Mouse (Mus musculus) frontal cortex, postnatal 25 days (tissue): Measurements from ENCODE around the gene Tsga10.

Experiments used
- DNase-seq, 2 experiments: peaks; one replicate each; pipeline ENCODE4 v3.0.0; 2022; ENCODE audit warnings: low spot score in 2 of 2

The Tsga10 gene

DNA sequence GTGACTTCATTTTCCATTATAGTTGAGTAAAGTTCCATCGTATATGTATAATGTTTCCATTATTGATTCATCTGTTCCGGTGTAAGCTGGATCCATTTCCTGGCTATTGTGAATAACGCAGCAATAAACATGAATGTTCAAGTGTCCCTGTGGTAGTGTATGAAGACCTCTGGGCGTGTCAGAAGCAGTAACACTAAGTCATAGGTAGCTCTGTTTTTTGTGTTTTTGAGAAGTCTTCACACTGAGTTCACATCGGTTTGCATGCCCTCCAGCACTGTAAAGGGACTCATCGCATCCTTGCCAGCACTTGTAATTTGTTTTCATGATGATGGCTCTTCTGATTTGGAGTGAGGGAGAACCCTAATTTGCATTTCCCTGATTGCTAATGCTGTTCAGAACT is at the start of gene Tsga10:
Gene Tsga10 (minus strand): TSS at position 144 of the 400 bp plus-strand sequence.
- no peak for DNase-seq

GRCm38 (mm10) chr1:37912751-37913150 is 46.5 kb upstream of the Tsga10 start:
- DNase-seq, result no peak

DNA sequence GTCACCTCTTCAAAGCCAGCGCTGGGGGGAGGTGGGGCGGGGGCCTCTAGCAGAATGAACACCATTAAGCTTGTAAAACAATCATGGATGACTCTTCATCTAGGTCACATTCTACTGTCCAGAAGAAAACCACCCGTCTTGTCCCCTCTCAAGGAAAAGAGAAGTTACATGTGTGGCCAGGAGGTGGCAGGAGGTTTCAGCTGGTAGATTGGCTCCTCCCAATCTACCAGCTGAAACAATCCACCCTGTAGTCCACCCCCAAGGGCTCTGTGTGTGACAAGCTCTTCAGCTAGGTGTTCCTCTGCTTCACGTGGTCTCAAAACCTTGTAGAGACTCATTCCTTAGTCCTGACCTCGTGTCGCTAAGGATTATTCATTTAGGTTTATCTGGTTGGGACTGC is 36.9 kb upstream of the Tsga10 start:
- DNase-seq, result no peak

GRCm38 (mm10) chr1:37900288-37900687 is 34.1 kb upstream of the Tsga10 start:
- DNase-seq, result no peak

- no peak for DNase-seq
Observed at GRCm38 (mm10) chr1:37899816-37900215, 33.6 kb upstream of the Tsga10 start.

- no peak for DNase-seq
Observed at GRCm38 (mm10) chr1:37894606-37895005, 28.4 kb upstream of the Tsga10 start.

DNA sequence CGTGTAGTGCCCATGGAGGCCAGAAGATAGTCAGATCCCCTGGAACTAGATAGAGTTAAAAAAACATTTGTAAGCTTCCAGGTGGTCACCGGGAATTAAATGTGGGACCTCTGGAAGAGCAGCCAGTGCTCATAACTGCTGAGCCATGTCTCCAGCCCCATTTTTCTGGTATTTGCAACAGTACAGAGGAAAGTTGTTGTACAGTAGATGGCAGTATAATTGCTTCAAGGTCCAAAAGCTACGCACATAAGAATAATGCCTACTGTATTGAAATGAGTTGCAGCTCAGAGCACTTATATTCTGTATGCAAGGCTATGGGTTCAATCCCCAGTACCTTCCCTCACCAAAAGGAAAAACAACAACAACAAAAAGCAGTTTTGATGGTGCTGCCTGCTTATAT is 25.2 kb upstream of the Tsga10 start:
- DNase-seq, result no peak

- peak; percentile 87 to 89 for DNase-seq
Observed at GRCm38 (mm10) chr1:37890025-37890652, 23.9 kb upstream of the Tsga10 start, which contains the start of the genes Mitd1 and Mrpl30. Mitd1 (minus strand) TSS chr1:37890411. Mrpl30 (plus strand) TSS chr1:37890477.

DNA sequence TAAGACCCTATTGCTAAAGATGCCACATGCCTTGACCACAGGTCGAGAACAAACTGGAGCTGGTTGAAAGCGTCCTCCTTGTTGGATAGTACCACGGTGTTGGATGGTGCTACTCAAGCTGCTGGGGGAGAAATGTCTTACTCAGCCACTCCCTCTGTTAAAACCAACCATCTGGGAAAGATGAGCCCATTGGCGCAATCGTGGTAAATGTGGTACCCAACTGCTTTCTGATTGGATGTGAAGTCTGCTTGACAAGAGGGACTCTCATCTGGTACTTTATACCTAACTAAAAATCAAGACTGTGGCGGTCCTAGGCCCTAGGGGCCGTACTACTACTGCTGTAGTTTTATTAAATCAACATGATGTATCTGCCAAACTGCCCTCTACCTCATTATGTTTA is 23.0 kb upstream of the Tsga10 start:
- no peak for DNase-seq

GRCm38 (mm10) chr1:37884451-37884850 is 18.2 kb upstream of the Tsga10 start:
- no peak for DNase-seq

- no peak for DNase-seq
Observed at GRCm38 (mm10) chr1:37883411-37883810, 17.2 kb upstream of the Tsga10 start.

DNA sequence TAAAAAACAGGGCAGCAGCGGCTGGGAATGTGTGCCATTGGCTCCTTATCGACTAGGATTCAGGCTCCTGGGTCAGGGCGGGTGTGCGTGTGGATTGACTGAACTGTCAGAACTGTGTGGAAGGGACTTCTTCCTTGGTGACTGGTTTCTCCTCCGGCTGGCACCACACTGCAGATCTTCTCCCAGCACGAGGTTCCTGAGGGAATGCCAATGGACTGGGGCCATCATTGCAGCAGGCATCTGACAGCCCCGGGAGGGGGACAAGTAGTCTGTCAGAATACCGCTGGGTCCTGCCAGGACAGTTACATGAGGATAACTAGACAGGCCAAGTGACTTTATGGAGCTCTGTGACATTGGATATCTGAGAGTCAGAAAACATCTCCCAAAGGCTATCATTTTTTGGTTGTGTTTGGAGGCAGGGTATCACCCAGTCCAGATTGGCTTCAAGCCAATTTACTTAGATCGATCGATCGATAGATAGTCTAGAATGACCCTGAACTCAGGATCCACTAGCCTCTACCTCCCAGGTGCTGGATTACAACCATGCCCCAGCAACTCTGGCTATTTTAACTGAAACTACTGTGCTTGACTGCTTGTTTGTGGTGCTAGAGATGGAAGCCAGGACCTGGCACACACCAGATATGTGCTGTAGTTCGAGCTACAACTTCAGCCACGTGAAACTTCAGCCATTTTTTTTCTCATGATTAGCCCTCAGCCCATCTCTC is 11.7 kb upstream of the Tsga10 start:
- no peak for DNase-seq

DNA sequence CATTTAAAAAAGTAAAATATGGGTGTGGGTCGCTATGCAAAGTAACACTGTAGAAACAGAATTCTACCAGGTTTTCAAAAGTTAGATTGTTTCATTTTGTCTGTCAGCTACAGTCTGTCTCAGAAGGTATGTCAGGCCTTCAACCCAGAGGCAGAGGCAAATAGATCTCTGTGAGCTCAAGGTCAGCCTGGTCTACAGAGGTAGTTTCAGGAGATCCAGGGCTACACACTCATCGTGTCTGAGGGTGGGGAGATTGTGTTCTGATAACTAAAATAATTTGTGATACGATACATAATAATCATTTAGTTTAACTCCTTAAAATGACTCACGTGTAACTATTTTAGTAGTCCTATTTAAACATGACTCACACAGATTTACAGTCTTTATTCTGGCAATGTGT is 6.9 kb upstream of the Tsga10 start:
- DNase-seq, result no peak

DNA sequence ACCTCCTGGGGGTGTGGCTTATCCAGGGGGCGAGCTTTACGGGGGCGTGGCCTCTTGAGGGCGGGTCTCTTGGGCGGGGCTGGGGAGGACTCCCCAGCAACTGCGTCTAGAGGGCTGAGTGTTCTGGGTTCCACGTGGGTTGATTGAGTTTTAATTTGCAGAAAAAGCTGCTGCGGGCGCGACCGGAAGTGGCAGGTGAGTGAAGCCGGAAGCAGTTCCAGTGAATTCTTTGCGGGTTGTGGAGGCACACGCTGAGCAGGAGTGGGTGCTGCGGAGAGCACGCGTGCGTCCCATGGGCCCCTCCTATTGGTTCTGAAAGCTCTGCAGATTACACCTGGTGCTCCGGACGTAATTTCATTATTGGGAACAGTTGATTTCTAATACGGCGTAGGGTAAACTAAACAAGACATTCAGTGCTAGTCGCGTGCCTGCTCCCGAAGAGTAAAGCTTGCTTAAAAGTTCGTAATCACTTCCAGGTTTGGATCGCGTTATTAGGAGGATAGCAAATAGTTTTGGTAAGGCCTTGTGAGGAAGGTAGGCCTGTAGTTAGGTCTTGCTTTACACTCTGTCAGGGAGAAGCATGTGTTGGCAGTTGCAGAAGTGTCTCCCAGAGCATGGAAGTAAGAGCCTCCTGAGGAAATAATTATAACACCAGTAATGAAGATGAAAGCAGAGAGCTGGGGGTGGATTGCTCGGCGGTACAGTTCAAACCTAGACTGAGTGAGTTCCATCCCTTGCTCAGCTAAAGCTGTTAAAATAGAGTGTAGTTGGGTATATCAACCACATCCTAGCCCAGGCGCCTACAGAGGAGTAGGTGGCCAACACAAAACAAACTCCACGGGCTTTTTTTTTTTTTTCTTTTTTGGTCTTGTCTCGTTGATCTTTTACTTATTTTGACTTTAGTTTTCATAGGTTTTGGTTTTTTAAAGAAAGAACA is 6.2 kb upstream of the Tsga10 start:
- peak; percentile 49 to 50 for DNase-seq

- DNase-seq, result no peak
Observed at GRCm38 (mm10) chr1:37871704-37872103, 5.5 kb upstream of the Tsga10 start, which contains the start of gene Lipt1. Lipt1 (plus strand) TSS chr1:37871738.

- no peak for DNase-seq
Observed at GRCm38 (mm10) chr1:37869362-37869761, 3.1 kb upstream of the Tsga10 start.

- no peak for DNase-seq
Observed at GRCm38 (mm10) chr1:37868640-37869039, 2.4 kb upstream of the Tsga10 start.

DNA sequence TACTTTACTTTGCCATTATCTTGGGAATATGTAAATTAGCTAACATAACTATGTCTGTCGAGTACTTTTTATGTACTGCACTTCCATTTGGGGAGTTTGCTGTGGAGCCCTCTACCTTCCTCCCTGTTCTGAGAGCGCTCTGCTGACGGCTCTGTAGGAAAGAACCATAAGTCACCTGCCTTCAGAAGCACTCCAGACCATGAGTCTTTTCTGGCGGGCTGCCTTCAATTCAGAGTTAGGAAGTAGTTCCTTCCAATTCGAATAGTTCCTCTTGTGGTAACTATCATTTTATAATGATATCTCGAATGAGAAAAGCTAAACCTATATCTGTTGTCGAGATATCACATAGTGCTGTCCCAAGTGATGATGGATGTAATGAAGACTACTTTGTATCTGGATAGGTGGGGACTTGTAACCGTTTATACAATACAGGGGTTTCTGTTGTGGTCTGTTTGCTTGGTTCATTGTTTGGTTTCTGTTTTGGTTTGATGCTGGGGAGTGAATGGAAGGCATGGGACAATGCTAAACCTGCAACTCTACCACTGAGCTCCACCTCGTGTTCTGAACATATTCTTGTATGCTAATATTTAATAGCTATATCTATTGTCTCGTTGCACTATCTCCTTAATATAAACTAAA is 1.6 kb upstream of the Tsga10 start:
- no peak for DNase-seq

DNA sequence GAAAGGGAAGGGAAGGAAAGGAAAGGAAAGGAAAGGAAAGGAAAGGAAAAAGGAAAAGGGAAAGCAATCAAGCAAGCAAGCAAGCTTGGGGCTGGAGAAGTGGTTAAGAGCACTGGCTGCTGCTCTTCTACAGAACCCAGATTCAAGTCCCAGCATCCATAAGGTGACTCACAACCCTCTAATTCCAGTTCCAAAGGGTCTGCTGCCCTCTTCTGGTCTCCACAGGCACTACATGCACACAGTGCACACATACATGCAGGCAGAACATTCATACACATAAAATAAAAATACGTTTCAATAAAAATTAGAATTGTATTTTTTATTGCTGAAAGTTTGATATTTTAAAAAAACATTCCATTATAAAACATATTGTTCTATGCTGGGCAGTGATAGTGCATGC is 827 bp upstream of the Tsga10 start:
- DNase-seq, result no peak

DNA sequence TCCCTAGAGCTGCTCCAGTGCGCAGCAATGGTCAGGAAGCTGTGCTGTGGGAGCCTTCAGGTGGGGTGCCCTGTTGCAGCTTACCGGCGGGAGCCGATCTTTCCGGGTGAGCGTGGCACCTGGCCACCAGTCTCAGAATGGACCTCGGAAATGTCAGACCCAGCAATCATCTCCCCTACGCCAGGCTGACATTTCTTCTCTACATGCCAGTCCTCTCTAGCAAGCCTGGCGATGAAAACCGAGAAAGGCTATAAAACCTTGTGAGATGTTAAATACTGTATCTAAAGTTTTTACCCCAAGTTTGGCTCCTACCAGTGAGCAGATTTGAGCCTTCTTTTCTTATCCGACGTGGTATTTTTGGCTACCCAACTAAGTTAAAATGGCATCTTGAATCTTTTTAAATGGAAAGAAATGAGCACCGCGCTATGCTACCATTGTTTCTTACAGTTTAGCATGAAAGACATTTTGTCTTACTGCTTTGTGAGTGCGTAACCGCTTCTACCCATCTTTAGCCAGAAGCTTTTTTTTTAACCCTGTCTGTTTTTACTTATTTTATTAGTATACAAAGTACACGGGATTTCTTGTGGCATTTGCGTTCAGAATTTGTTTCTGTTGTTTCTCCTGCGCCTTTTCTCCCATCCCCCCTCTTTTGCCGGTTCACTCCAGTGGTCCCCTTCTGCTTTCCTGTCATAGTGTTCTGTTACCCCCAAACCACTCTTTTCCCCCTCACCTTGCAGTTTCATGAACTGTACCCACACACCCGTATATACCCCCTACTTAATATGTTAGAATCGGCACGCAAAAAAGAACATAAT is 621 bp downstream of the Tsga10 start:
- no peak for DNase-seq
